Mouse (Mus musculus): ENCODE results near the gene Accsl. TPM values are rescaled to one million over a fixed set of nuclear protein-coding genes. Genes with fewer than 3 reads are reported as not detected.

Gene Accsl
- polyA plus RNA-seq, 1 experiment from 2014 or later: 0.18 TPM

Other genes with a start within 250 kb of the Accsl start
- 0.49 and 0.56 TPM in 2 replicates for gene Alx4, start 226.8 kb downstream of the Accsl start, polyA plus RNA-seq (2016; fragmentation: Nextera tagmentation; extraction: Ambion mirVana)
- 71.0 and 76.9 TPM in 2 replicates for gene Ext2, start 46.6 kb downstream of the Accsl start, polyA plus RNA-seq (2016; fragmentation: Nextera tagmentation; extraction: Ambion mirVana)
- gene Accs, start 19.2 kb downstream of the Accsl start, polyA plus RNA-seq (2016; fragmentation: Nextera tagmentation; extraction: Ambion mirVana): 7.1 and 8.7 TPM in 2 replicates
- 11.6 and 12.6 TPM in 2 replicates for gene Gm13889, start 88.0 kb upstream of the Accsl start, polyA plus RNA-seq (2016; fragmentation: Nextera tagmentation; extraction: Ambion mirVana)
- gene Gm27027, start 127.2 kb upstream of the Accsl start, polyA plus RNA-seq (2016; fragmentation: Nextera tagmentation; extraction: Ambion mirVana): not detected in 2 replicates
- gene Alkbh3, start 141.7 kb upstream of the Accsl start, polyA plus RNA-seq (2016; fragmentation: Nextera tagmentation; extraction: Ambion mirVana): 50.5 and 57.6 TPM in 2 replicates